Mouse (Mus musculus) cerebellum, adult 18-20 months (tissue): ENCODE measurements around the gene Kcnmb3.
A peak's percentile ranks its signal among the peaks of the same experiment; 100 is the strongest.
"Not testable (repeated sequence)": the region's sequence is repeated elsewhere in the genome, so short reads cannot be mapped to it uniquely, and the experiment has no call there.

ENCODE experiments used
- DNase-seq, 2 experiments: peaks; one replicate each; pipeline ENCODE4 v3.0.0; 2021

The Kcnmb3 gene

DNA sequence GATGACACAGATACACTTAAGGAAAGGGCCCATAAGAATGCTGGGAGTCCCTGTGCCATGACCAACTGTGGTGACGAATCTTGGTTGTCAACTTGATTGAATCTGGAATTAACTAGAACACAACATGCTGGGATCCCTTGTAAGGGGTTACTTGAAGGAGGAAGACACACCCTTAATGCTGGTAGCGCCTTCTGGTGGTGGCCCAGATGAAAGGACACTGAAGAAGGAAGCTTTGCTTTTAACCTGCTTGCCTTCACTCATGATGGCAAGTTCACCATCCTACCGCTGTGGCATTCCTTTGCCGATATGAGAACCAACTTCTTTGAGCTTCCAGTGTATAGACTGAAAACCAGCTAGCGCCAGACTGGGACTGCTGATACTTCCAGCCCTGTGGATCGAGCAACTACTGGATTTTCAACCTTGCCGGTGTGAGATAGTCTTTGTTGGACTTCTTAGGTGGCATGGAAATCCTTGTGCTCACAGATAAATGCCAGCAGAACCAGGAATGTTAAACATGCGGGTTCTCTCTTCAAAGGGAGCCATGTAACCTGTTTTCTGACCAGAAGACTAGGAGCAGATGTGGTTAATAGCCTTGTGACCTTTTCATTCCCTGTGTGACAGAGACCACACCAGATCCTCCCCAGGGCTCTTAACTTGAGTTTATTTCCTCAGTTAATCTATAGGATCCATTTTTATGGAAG, 2.5 kb upstream of the Kcnmb3 start:
- DNase-seq, result no peak

GRCm38 (mm10) chr3:32490928-32491315, 1.1 kb downstream of the Kcnmb3 start:
- DNase-seq, result no peak

- DNase-seq, result no peak
Measured at GRCm38 (mm10) chr3:32490076-32490927, 1.7 kb downstream of the Kcnmb3 start.

GRCm38 (mm10) chr3:32488172-32488571, 3.9 kb downstream of the Kcnmb3 start:
- DNase-seq, result no peak

GRCm38 (mm10) chr3:32486543-32486942, 5.5 kb downstream of the Kcnmb3 start:
- DNase-seq, result no peak

GRCm38 (mm10) chr3:32483035-32483434, 9.0 kb downstream of the Kcnmb3 start:
- no peak for DNase-seq

DNA sequence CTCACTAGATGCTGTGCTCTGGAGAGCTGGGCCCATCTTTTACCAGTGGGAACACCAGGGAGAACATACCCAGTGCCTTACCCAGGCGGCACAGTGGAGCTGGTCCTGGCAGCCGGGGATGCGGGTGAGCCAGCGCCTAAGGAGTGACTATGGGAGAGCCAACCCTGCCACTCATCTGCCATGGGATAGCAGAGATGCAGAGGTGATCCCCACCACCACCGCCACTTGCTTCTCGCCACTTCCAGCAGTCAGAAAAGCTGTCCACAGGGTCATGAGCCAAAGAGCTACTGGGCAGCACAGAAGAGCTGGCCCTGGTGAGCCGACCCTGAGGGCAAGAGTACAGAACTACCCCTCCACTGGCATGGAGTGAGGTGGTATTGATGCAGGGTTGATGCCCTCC, 12.1 kb downstream of the Kcnmb3 start:
- DNase-seq, result no peak

- no peak for DNase-seq
Measured at GRCm38 (mm10) chr3:32473184-32473583, 18.8 kb downstream of the Kcnmb3 start.

GRCm38 (mm10) chr3:32472191-32472900, 19.7 kb downstream of the Kcnmb3 start:
- DNase-seq, result no peak

- DNase-seq, result no peak
Measured at GRCm38 (mm10) chr3:32471098-32471497, 20.9 kb downstream of the Kcnmb3 start.

GRCm38 (mm10) chr3:32470449-32470848, 21.6 kb downstream of the Kcnmb3 start:
- no peak for DNase-seq

- DNase-seq, result no peak
Measured at GRCm38 (mm10) chr3:32468411-32468810, 23.6 kb downstream of the Kcnmb3 start.

GRCm38 (mm10) chr3:32467321-32467720, 24.7 kb downstream of the Kcnmb3 start:
- no peak for DNase-seq

DNA sequence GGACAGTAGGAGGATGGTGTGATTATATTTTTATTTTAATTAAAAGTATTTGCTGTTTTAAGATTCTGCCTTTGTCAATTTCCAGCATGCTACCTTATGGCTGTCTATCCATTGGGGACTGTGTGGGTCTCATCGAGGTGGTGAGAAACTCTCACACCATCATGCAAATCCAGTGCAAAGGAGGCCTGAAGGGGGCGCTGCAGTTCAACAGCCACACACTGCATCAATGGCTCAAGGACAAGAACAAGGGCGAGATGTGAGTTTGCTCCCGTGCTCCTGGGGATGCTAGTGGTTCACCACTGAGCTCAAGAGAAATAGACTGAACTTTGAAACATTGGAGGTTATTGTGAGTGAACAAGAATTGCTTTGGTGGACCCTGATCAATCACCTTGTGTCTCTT, 32.3 kb downstream of the Kcnmb3 start:
- peak; percentile 11 to 31 for DNase-seq

- no peak for DNase-seq
Measured at GRCm38 (mm10) chr3:32454329-32455021, 37.6 kb downstream of the Kcnmb3 start.

DNA sequence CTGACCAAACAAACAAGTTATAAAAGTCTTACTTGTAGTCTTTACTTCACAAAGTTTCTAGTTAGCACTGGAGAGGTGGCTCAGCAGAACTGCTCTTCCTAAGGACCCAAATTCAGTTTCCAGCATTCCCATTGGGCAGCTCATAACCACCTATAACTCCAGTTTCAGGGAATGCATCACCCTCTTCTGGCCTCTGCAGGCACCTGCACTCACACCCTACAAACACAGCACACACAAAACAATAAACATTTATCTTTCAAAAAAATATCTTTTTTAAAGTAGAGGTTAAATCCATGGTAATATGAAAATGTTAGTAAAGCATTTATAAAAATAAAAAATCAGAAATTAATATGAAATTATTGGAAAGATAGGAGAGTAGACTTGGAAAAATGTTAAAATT, 50.3 kb downstream of the Kcnmb3 start:
- DNase-seq, result no peak

DNA sequence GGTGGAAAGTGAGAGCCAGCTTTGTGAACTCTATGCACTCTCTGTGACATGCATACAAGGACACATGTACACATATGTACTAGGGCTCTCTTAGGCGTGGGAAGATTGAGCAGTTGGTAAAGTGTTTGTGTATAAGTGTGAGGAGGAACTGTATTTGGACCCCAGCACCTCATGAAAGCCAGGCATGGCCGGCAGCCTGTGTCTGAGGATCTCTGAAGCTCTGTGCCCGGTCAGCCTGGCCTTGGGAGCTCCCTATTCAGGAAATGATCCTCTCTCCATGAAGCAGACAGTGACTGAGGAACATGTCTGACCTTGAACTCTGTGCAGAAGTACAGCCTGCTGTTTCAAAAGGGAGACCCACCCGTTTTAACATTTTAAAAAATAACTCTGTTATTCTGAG, 53.3 kb downstream of the Kcnmb3 start:
- no peak for DNase-seq

DNA sequence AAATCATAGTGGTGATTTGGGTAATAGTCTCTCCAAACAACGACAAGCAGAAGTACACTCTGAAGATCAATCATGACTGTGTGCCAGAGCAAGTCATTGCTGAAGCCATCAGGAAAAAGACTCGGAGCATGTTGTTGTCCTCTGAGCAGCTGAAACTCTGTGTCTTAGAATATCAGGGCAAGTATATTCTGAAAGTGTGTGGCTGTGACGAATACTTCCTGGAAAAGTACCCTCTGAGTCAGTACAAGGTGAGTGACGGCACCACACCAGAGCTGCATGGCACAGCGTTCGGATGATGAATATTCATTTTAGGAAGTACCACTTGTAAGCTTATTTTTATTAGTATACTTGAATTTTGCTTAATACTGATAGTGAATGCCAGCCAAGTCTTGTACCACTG, 54.2 kb downstream of the Kcnmb3 start:
- DNase-seq, result no peak

- DNase-seq, result no peak
Measured at GRCm38 (mm10) chr3:32437297-32437696, 54.7 kb downstream of the Kcnmb3 start.

DNA sequence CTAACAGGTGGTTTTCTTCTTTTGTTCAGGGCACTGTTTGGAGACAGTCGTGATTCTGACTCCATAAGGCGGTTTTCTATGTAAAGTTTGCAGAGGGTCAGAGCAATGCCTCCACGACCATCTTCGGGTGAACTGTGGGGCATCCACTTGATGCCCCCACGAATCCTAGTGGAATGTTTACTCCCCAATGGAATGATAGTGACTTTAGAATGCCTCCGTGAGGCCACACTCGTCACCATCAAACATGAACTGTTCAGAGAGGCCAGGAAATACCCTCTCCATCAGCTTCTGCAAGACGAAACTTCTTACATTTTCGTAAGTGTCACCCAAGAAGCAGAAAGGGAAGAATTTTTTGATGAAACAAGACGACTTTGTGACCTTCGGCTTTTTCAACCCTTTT, 55.9 kb downstream of the Kcnmb3 start:
- no peak for DNase-seq

- DNase-seq, result no peak
Measured at GRCm38 (mm10) chr3:32434016-32434415, 58.0 kb downstream of the Kcnmb3 start.

DNA sequence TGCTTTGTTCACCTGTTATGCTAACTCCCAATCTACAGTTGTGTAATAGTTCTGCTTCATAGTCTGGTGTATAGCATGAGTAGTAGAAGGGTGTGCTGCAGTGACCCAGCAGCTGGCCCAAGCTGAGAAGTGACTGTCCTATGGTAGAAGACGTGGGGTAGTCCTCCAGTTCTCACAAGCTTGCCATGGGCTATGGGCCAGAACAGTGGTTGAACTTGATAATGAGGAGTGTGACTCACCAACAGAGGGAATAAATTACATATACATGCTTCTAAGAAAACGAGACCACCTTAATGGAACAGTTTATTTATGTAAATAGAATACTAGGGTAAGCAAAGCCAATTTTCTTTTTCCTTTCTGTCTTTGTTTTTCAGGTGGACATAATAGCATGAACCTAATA, 61.6 kb downstream of the Kcnmb3 start:
- DNase-seq, result no peak

DNA sequence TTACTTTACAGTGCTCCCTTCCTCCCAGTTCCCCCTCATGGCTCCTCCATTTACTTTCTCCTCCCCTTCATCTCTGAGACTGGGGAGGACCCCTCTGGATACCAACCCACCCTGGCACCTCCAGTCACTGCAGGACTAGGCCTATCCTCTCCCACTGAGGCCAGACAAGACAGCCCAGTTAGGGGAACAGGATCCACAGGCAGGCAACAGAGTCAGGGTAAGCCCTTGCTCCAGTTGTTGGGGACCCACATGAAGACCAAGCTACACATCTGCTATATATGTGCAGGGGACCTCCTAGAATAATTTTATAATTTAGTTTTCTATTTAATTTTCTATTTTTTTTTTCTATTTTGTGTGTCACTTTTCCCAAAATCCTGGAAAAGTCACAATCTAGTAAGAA, 62.7 kb downstream of the Kcnmb3 start:
- not testable (repeated sequence) for DNase-seq
